Mouse (Mus musculus) brain, embryonic 14.5 days (tissue): ENCODE measurements at regions not wholly inside any gene's neighbourhood (a gene's known extent, or its start where the extent isn't known, plus 50 kb on each side); places are given as distances from the start of the nearest gene placed in this dataset.

Source experiments
- CTCF ChIP-seq: fragments of 200-500 bp; IDR thresholded peaks from 2 replicates; pipeline ENCODE4 v1.5.1; 2012; ENCODE audit warnings: inconsistent platforms, mild to moderate bottlenecking, moderate library complexity, borderline replicate concordance; ENCODE audit not compliant: insufficient read depth, insufficient read length; ENCODE audit errors: extremely low read depth
- POLR2A ChIP-seq: fragments of 200-500 bp; IDR thresholded peaks from 2 replicates; pipeline ENCODE4 v1.6.1; 2012; ENCODE audit warnings: mild to moderate bottlenecking, inconsistent platforms, borderline replicate concordance; ENCODE audit not compliant: poor library complexity, insufficient read depth, insufficient read length, severe bottlenecking; ENCODE audit errors: extremely low read depth

- no peak for TF ChIP-seq CTCF
- TF ChIP-seq POLR2A = no peak
These were observed 668.6 kb downstream of the Zpld1 start for GRCm38 (mm10) chr16:54629183-54629582.
